Mouse (Mus musculus): Measurements from ENCODE around the gene Tigd4.

GRCm38 (mm10) chr3:84646331-84646845, 53.0 kb downstream of the Tigd4 start:
- TF ChIP-seq CTCF (IDR thresholded peaks at IDR 0.05; ENCODE audit: control insufficient read depth, insufficient read depth, insufficient read length) (no peak), CEBPB (IDR thresholded peaks at IDR 0.05; ENCODE audit: low read depth) (no peak)

All from C2C12 (cell line).